ENCODE assay signal across 13 mouse cellular contexts in the genomic region with DNA sequence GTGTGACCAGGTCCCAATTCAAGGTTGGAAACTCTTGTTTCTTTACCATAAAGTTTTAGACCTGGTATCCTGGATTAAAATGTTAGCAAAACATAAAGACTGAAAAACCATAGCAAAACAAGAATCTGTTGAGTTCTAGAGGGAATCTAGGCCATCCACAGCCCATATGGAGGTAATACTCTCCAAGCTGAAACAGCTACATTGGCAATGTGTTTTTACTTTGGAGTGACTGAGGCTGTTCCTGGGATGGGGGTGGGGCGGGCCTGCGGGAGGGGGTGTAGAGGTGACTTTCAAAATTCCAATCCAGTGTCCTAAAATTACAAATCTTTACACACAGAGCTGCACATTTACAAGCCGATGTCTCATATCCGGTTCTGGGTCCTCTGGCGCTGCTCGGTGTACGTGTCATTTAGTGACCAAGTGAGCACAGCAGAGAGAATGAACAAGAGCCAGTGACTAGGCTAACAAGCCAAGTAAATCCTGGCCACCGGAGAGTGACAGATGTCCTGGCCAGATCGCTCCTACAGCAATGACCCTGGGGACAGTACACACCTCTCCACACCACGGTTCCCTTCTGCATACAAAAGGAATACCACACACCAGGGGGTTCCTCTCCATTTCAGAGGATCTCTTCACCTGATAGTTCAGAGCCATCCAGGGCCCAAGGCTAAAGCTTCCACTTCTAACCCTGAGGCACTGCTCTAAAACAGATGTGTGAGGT. TPM values are rescaled to one million over a fixed set of nuclear protein-coding genes. Genes with fewer than 3 reads are reported as not detected.
A peak's percentile ranks its signal among the peaks of the same experiment; 100 is the strongest.
DNase-seq lines count a peak whose midpoint lies in the region; ATAC-seq and TF ChIP-seq lines count a peak whose summit lies in the region.
"Had no signal": no experiment of that assay in that cellular context is flagged by ENCODE, and none has a peak within 500 bp of the region (broad histone marks: within the 10 kb centered on the region; RNA-seq: fewer than 3 reads in every experiment).

No protein-coding gene starts in this region.

- H3K9ac ChIP-seq in heart, adult 2 months (ENCODE audit: low read depth, low read length) = no peak overlapping the region
- H3K9ac ChIP-seq in limb, embryonic 11.5 days (ENCODE audit: low read length) = no peak overlapping the region
- H3K9ac ChIP-seq: liver, embryonic 14.5 days had no signal

- no peaks in the 10 kb centered on the region for H3K27me3 ChIP-seq in heart, adult 2 months (ENCODE audit: control insufficient read depth, insufficient read depth, low read length)
- H3K27me3 ChIP-seq in limb, embryonic 11.5 days (ENCODE audit: control insufficient read depth, insufficient read depth, low read length) = no peaks in the 10 kb centered on the region
- H3K27me3 ChIP-seq: CH12.LX had no signal

- H3K36me3 ChIP-seq in heart, adult 2 months (ENCODE audit: control insufficient read depth, insufficient read depth, low read length) = peaks cover 2% of the 10 kb centered on the region; the same call in 1 of the 2 replicates
- H3K36me3 ChIP-seq in limb, embryonic 11.5 days (ENCODE audit: control insufficient read depth, insufficient read depth, low read length) = no peaks in the 10 kb centered on the region

- ATAC-seq in limb, embryonic 11.5 days (ENCODE audit: insufficient number of reproducible peaks, low FRiP score, low TSS enrichment, low read depth) = 0 out of 2 replicates have a peak, but pooled peaks have one; percentile 36

- peak overlapping the region; percentile 19; the same call in 1 of the 2 replicates for H3K27ac ChIP-seq in heart, adult 2 months
- H3K27ac ChIP-seq in limb, embryonic 11.5 days (replicated peaks; ENCODE audit: low read depth, low read length) = no peak overlapping the region; the same call in 1 of the 2 replicates
- H3K27ac ChIP-seq: liver, embryonic 14.5 days had no signal

- H3K4me1 ChIP-seq in heart, adult 2 months (ENCODE audit: control insufficient read depth, insufficient read depth, low read length) = peaks cover 7% of the 10 kb centered on the region; the same call in 1 of the 2 replicates
- peaks cover 16% of the 10 kb centered on the region for H3K4me1 ChIP-seq in limb, embryonic 11.5 days (ENCODE audit: control insufficient read depth, insufficient read depth, low read length)

- no peak overlapping the region for H3K4me3 ChIP-seq in heart, adult 2 months
- H3K4me3 ChIP-seq in limb, embryonic 11.5 days (ENCODE audit: low read depth, low read length) = no peak overlapping the region

- H3K9me3 ChIP-seq in limb, embryonic 11.5 days (ENCODE audit: control insufficient read depth, low read length) = no peaks in the 10 kb centered on the region

- intact Hi-C loops in heart, adult 2 months (cut with DNase I) = no loop called here
- intact Hi-C loops in heart, postnatal 36 days (cut with DNase I) = loop anchor here (5.0 kb wide), 1 partner anchor 81 kb away; no protein-coding TSS in a partner anchor
- intact Hi-C loops in left cerebral cortex, postnatal 10 days (cut with DNase I) = no loop called here

- TF ChIP-seq POLR2A in heart, adult 2 months (IDR thresholded peaks at IDR 0.05; ENCODE audit: insufficient read depth, low read depth, low read length) = no peak

- no peak for TF ChIP-seq CTCF in heart, adult 2 months (IDR thresholded peaks at IDR 0.05)

- H3K4me2 ChIP-seq in limb, embryonic 11.5 days (ENCODE audit: low read depth, severe bottlenecking) = no peak overlapping the region

- H3K79me2 ChIP-seq in heart, adult 2 months (replicated peaks; ENCODE audit: control insufficient read depth, insufficient read depth, low read length) = peaks cover 5% of the 10 kb centered on the region

- no peak for TF ChIP-seq EP300 in heart, adult 2 months (IDR thresholded peaks at IDR 0.05; ENCODE audit: insufficient read depth, low read depth, low read length)

- 44% methylated on average over 10 of the region's 10 CpGs for WGBS in heart, adult 2 months
- 42% methylated on average over 10 of the region's 10 CpGs for WGBS in limb, embryonic 11.5 days

- peak in 1 of 2 experiments; percentile 46 for DNase-seq in heart, adult 2 months
- DNase-seq in heart, postnatal 36 days = no peak
- DNase-seq in WW6 (ENCODE audit: low read depth, low spot score) (peak; percentile 80), MN1 (ENCODE audit: low spot score) (no peak)
- peak; percentile 79 to 92 for DNase-seq in cerebellum, postnatal 14 days
- peak; percentile 42 for DNase-seq in limb, embryonic 11.5 days (ENCODE audit: low spot score)
- DNase-seq in adrenal gland, adult (ENCODE audit: inconsistent age in 2 of 2, low spot score in 1 of 2) = no peak
- DNase-seq in left cerebral cortex, postnatal 10 days (ENCODE audit: extremely low spot score in 1 of 2, low spot score in 2 of 2) = no peak
- DNase-seq: kidney, adult 2 months; lung, postnatal 36 days; thymus, postnatal 14 days had no signal

RNA-seq across cellular contexts. Expression of a gene that starts 12.3 kb away (rescaled TPM):
- 10 to 100 TPM; 34.5 to 36.8 TPM for total RNA-seq in heart, adult 2 months (2021)
- polyA plus RNA-seq in heart, adult 2 months (2012; rRNA removed) = 8.5 and 14.7 TPM in 2 replicates
- total RNA-seq in heart, postnatal 36 days (2021) = 10 to 100 TPM; 39.4 to 41.1 TPM
- polyA plus RNA-seq in limb, embryonic 11.5 days (2014; fragmentation: Nextera tagmentation; extraction: Ambion mirVana) = 41.6 and 43.0 TPM in 2 replicates
- 10 to 100 TPM; 93.9 to 94.3 TPM for total RNA-seq in left cerebral cortex, postnatal 10 days (2021)

RNA-seq across cellular contexts. Expression of a gene that starts 13.1 kb away (rescaled TPM):
- 10 to 100 TPM; 19.7 to 20.2 TPM for total RNA-seq in heart, adult 2 months (2021)
- 14.9 and 27.7 TPM in 2 replicates for polyA plus RNA-seq in heart, adult 2 months (2012; rRNA removed)
- total RNA-seq in heart, postnatal 36 days (2021) = 10 to 100 TPM; 22.2 to 22.5 TPM
- polyA plus RNA-seq in limb, embryonic 11.5 days (2014; fragmentation: Nextera tagmentation; extraction: Ambion mirVana) = 21.7 and 22.0 TPM in 2 replicates
- 10 to 100 TPM; 24.9 to 25.1 TPM for total RNA-seq in left cerebral cortex, postnatal 10 days (2021)

Comparison
In these comparisons a context has a peak if more than half of its experiments do, and no peak if none do; other contexts are left out.
1. DNase-seq: peak in WW6 (single experiment), cerebellum, postnatal 14 days (2 of 2) and limb, embryonic 11.5 days (single experiment); none in heart, postnatal 36 days (0 of 2), MN1 (single experiment), adrenal gland, adult (0 of 2) and left cerebral cortex, postnatal 10 days (0 of 2).